Mouse (Mus musculus): ENCODE results near the gene Mr1.
"Not testable (repeated sequence)": the region's sequence is repeated elsewhere in the genome, so short reads cannot be mapped to it uniquely, and the experiment has no call there.

- not testable (repeated sequence) for TF ChIP-seq MAFK (IDR thresholded peaks at IDR 0.05; ENCODE audit: insufficient read depth, low read depth, low read length); HCFC1 (IDR thresholded peaks at IDR 0.05; ENCODE audit: borderline replicate concordance, insufficient read depth, low read length)
Measured at GRCm38 (mm10) chr1:155173644-155174016, 27.0 kb upstream of the Mr1 start.
